Mouse (Mus musculus) neutrophil, adult 5-6 weeks (primary cell): Measurements from ENCODE around the gene Zfp830. TPM values are rescaled to one million over a fixed set of nuclear protein-coding genes. Genes with fewer than 3 reads are reported as not detected.

ENCODE experiments used
- ATAC-seq: fragments of 151-379, 151-347 bp; 2 replicates; pipeline ENCODE4 v1.8.0; 2017; ENCODE audit warnings: mild to moderate bottlenecking, moderate TSS enrichment; ENCODE audit not compliant: insufficient number of reproducible peaks, poor library complexity, low FRiP score, severe bottlenecking; ENCODE audit errors: extremely low read depth
- total RNA-seq: library from RNA; stranded (forward); fragments of 200-1000 nt; gene quantifications from 2 replicates; pipeline ENCODE4 v1.2.3, GENCODE M21; 2017

The Zfp830 gene
- 44.8 and 51.3 TPM in 2 replicates for total RNA-seq

GRCm38 (mm10) chr11:82763742-82764437, at the start of gene Zfp830, which contains the start of gene Cct6b:
Gene Zfp830 (plus strand): TSS chr11:82764345.
Gene Cct6b (minus strand): TSS chr11:82764321.
- peak; percentile 100 for ATAC-seq

GRCm38 (mm10) chr11:82719294-82719693, 44.9 kb upstream of the Zfp830 start:
- no peak for ATAC-seq

GRCm38 (mm10) chr11:82726862-82727261, 37.3 kb upstream of the Zfp830 start:
- ATAC-seq = no peak

GRCm38 (mm10) chr11:82734227-82734626, 29.9 kb upstream of the Zfp830 start:
- ATAC-seq = no peak

GRCm38 (mm10) chr11:82739006-82739405, 25.1 kb upstream of the Zfp830 start:
- no peak for ATAC-seq

GRCm38 (mm10) chr11:82746138-82746537, 18.0 kb upstream of the Zfp830 start:
- peak; percentile 69; the same call in 1 of the 2 replicates for ATAC-seq

GRCm38 (mm10) chr11:82746857-82747366, 17.2 kb upstream of the Zfp830 start:
- peak; percentile 56 for ATAC-seq

GRCm38 (mm10) chr11:82752349-82753115, 11.6 kb upstream of the Zfp830 start:
- no peak for ATAC-seq

GRCm38 (mm10) chr11:82755919-82756318, 8.2 kb upstream of the Zfp830 start:
- ATAC-seq = no peak

- no peak for ATAC-seq
Measured at GRCm38 (mm10) chr11:82762286-82762829, 1.8 kb upstream of the Zfp830 start.

- ATAC-seq = no peak
Measured at GRCm38 (mm10) chr11:82763261-82763660, 884 bp upstream of the Zfp830 start.

- no peak for ATAC-seq
Measured at GRCm38 (mm10) chr11:82764438-82764924, 336 bp downstream of the Zfp830 start.

GRCm38 (mm10) chr11:82780134-82780533, 16.0 kb downstream of the Zfp830 start:
- ATAC-seq = no peak

GRCm38 (mm10) chr11:82780983-82781903, 17.1 kb downstream of the Zfp830 start, which contains the start of gene Lig3:
Gene Lig3 (plus strand): TSS chr11:82781108.
- ATAC-seq = peak; percentile 89

- ATAC-seq = no peak
Measured at GRCm38 (mm10) chr11:82782197-82782596, 18.1 kb downstream of the Zfp830 start.

GRCm38 (mm10) chr11:82783453-82783852, 19.3 kb downstream of the Zfp830 start:
- ATAC-seq = no peak

GRCm38 (mm10) chr11:82806656-82807055, 42.5 kb downstream of the Zfp830 start:
- no peak for ATAC-seq

GRCm38 (mm10) chr11:82807370-82807769, 43.2 kb downstream of the Zfp830 start:
- no peak for ATAC-seq
